Mouse (Mus musculus): ENCODE measurements around the gene Eef2. TPM values are rescaled to one million over a fixed set of nuclear protein-coding genes. Genes with fewer than 3 reads are reported as not detected.

Eef2 gene
- 2,442 and 2,478 TPM in 2 replicates for polyA plus RNA-seq (2011; ENCODE audit: insufficient read depth, insufficient read length, low read depth, missing spikeins)

- H3K36me3 ChIP-seq (ENCODE audit: control insufficient read depth, insufficient read depth, low read length, poor library complexity, severe bottlenecking), result peaks cover 48% of the 10 kb centered on the region
- no peaks in the 10 kb centered on the region for H3K27me3 ChIP-seq (ENCODE audit: control insufficient read depth, insufficient read depth, low read length, poor library complexity, severe bottlenecking)
- TF ChIP-seq POLR2A (IDR thresholded peaks at IDR 0.05; ENCODE audit: insufficient read depth, low read length) (no peak), CTCF (IDR thresholded peaks at IDR 0.05; ENCODE audit: low read depth, low read length) (no peak), EP300 (IDR thresholded peaks at IDR 0.05; ENCODE audit: insufficient read depth, low read depth, low read length) (no peak)
- H3K4me3 ChIP-seq (ENCODE audit: low read depth, low read length), result peak within 1 kb of the TSS; percentile 70
- no peaks in the 10 kb centered on the region for H3K4me1 ChIP-seq (ENCODE audit: control insufficient read depth, insufficient read depth, low read length)
- peak within 1 kb of the TSS; percentile 49 for H3K27ac ChIP-seq (ENCODE audit: insufficient read depth, low read length)
- H3K9me3 ChIP-seq (replicated peaks; ENCODE audit: control insufficient read depth, insufficient read depth, low read length, poor library complexity, severe bottlenecking), result no peaks in the 10 kb centered on the region
- H3K9ac ChIP-seq (ENCODE audit: low read depth, poor library complexity, severe bottlenecking), result peak within 1 kb of the TSS; percentile 93
Measured at GRCm38 (mm10) chr10:81176466-81177271, at the start of gene Eef2. TSS of gene Eef2 (plus strand) at chr10:81176631.

- H3K4me1 ChIP-seq (ENCODE audit: control insufficient read depth, insufficient read depth, low read length), result peaks cover 6% of the 10 kb centered on the region
- H3K36me3 ChIP-seq (ENCODE audit: control insufficient read depth, insufficient read depth, low read length, poor library complexity, severe bottlenecking), result no peaks in the 10 kb centered on the region
- H3K27ac ChIP-seq (ENCODE audit: insufficient read depth, low read length), result no peak overlapping the region
- TF ChIP-seq CTCF (IDR thresholded peaks at IDR 0.05; ENCODE audit: low read depth, low read length) (no peak), EP300 (IDR thresholded peaks at IDR 0.05; ENCODE audit: insufficient read depth, low read depth, low read length) (no peak), POLR2A (IDR thresholded peaks at IDR 0.05; ENCODE audit: insufficient read depth, low read length) (no peak)
- no peaks in the 10 kb centered on the region for H3K9me3 ChIP-seq (replicated peaks; ENCODE audit: control insufficient read depth, insufficient read depth, low read length, poor library complexity, severe bottlenecking)
- H3K9ac ChIP-seq (ENCODE audit: low read depth, poor library complexity, severe bottlenecking), result peak overlapping the region; percentile 99
- peak overlapping the region; percentile 73 for H3K4me3 ChIP-seq (ENCODE audit: low read depth, low read length)
- no peaks in the 10 kb centered on the region for H3K27me3 ChIP-seq (ENCODE audit: control insufficient read depth, insufficient read depth, low read length, poor library complexity, severe bottlenecking)
Measured at GRCm38 (mm10) chr10:81134181-81134587, 42.2 kb upstream of the Eef2 start.

GRCm38 (mm10) chr10:81134966-81135681, 41.3 kb upstream of the Eef2 start, which contains the start of gene Zbtb7a:
TSS of gene Zbtb7a (plus strand) at chr10:81135220.
- TF ChIP-seq CTCF (IDR thresholded peaks at IDR 0.05; ENCODE audit: low read depth, low read length) (no peak), EP300 (IDR thresholded peaks at IDR 0.05; ENCODE audit: insufficient read depth, low read depth, low read length) (no peak), POLR2A (IDR thresholded peaks at IDR 0.05; ENCODE audit: insufficient read depth, low read length) (no peak)
- H3K4me3 ChIP-seq (ENCODE audit: low read depth, low read length), result peak within 1 kb of the TSS; percentile 78
- H3K36me3 ChIP-seq (ENCODE audit: control insufficient read depth, insufficient read depth, low read length, poor library complexity, severe bottlenecking), result no peaks in the 10 kb centered on the region
- H3K4me1 ChIP-seq (ENCODE audit: control insufficient read depth, insufficient read depth, low read length), result peaks cover 4% of the 10 kb centered on the region
- no peak within 1 kb of the TSS for H3K27ac ChIP-seq (ENCODE audit: insufficient read depth, low read length)
- H3K9me3 ChIP-seq (replicated peaks; ENCODE audit: control insufficient read depth, insufficient read depth, low read length, poor library complexity, severe bottlenecking), result no peaks in the 10 kb centered on the region
- peak within 1 kb of the TSS; percentile 99 for H3K9ac ChIP-seq (ENCODE audit: low read depth, poor library complexity, severe bottlenecking)
- H3K27me3 ChIP-seq (ENCODE audit: control insufficient read depth, insufficient read depth, low read length, poor library complexity, severe bottlenecking), result no peaks in the 10 kb centered on the region

- H3K9me3 ChIP-seq (replicated peaks; ENCODE audit: control insufficient read depth, insufficient read depth, low read length, poor library complexity, severe bottlenecking), result no peaks in the 10 kb centered on the region
- TF ChIP-seq CTCF (IDR thresholded peaks at IDR 0.05; ENCODE audit: low read depth, low read length) (no peak), EP300 (IDR thresholded peaks at IDR 0.05; ENCODE audit: insufficient read depth, low read depth, low read length) (no peak), POLR2A (IDR thresholded peaks at IDR 0.05; ENCODE audit: insufficient read depth, low read length) (no peak)
- no peaks in the 10 kb centered on the region for H3K36me3 ChIP-seq (ENCODE audit: control insufficient read depth, insufficient read depth, low read length, poor library complexity, severe bottlenecking)
- H3K4me3 ChIP-seq (ENCODE audit: low read depth, low read length), result peak overlapping the region; percentile 78
- peak overlapping the region; percentile 55 for H3K27ac ChIP-seq (ENCODE audit: insufficient read depth, low read length)
- H3K4me1 ChIP-seq (ENCODE audit: control insufficient read depth, insufficient read depth, low read length), result peaks cover 2% of the 10 kb centered on the region
- H3K9ac ChIP-seq (ENCODE audit: low read depth, poor library complexity, severe bottlenecking), result peak overlapping the region; percentile 99
- no peaks in the 10 kb centered on the region for H3K27me3 ChIP-seq (ENCODE audit: control insufficient read depth, insufficient read depth, low read length, poor library complexity, severe bottlenecking)
Measured at GRCm38 (mm10) chr10:81135831-81136705, 40.4 kb upstream of the Eef2 start.

GRCm38 (mm10) chr10:81136706-81137231, 39.7 kb upstream of the Eef2 start:
- no peaks in the 10 kb centered on the region for H3K9me3 ChIP-seq (replicated peaks; ENCODE audit: control insufficient read depth, insufficient read depth, low read length, poor library complexity, severe bottlenecking)
- H3K4me1 ChIP-seq (ENCODE audit: control insufficient read depth, insufficient read depth, low read length), result peaks cover 2% of the 10 kb centered on the region
- peak overlapping the region; percentile 99 for H3K9ac ChIP-seq (ENCODE audit: low read depth, poor library complexity, severe bottlenecking)
- H3K27ac ChIP-seq (ENCODE audit: insufficient read depth, low read length), result peak overlapping the region; percentile 55
- no peaks in the 10 kb centered on the region for H3K27me3 ChIP-seq (ENCODE audit: control insufficient read depth, insufficient read depth, low read length, poor library complexity, severe bottlenecking)
- no peaks in the 10 kb centered on the region for H3K36me3 ChIP-seq (ENCODE audit: control insufficient read depth, insufficient read depth, low read length, poor library complexity, severe bottlenecking)
- TF ChIP-seq CTCF (IDR thresholded peaks at IDR 0.05; ENCODE audit: low read depth, low read length) (no peak), EP300 (IDR thresholded peaks at IDR 0.05; ENCODE audit: insufficient read depth, low read depth, low read length) (no peak), POLR2A (IDR thresholded peaks at IDR 0.05; ENCODE audit: insufficient read depth, low read length) (no peak)
- H3K4me3 ChIP-seq (ENCODE audit: low read depth, low read length), result peak overlapping the region; percentile 78

Measured in ES-Bruce4 (cell line).